Mouse (Mus musculus): ENCODE data around the gene Ctr9. TPM values are rescaled to one million over a fixed set of nuclear protein-coding genes. Genes with fewer than 3 reads are reported as not detected.

Ctr9 gene
- total and polyA plus RNA-seq, 3 experiments: 27.4 to 34.3 (median 31.7) TPM

Other genes with a start within 250 kb of the Ctr9 start
- 17.1 and 18.1 TPM in 2 replicates for gene Rnf141, start 184.5 kb upstream of the Ctr9 start, total RNA-seq (2012; rRNA removed)
- gene Rnf141, start 184.5 kb upstream of the Ctr9 start, total RNA-seq (2014; rRNA removed): 21.5 and 31.5 TPM in 2 replicates
- 16.1 and 18.3 TPM in 2 replicates for gene Rnf141, start 184.5 kb upstream of the Ctr9 start, polyA plus RNA-seq (2012; ENCODE audit: insufficient read length, low read depth)
- gene Lyve1, start 165.7 kb upstream of the Ctr9 start, total RNA-seq (2012; rRNA removed): not detected in 2 replicates
- not detected in 2 replicates for gene Lyve1, start 165.7 kb upstream of the Ctr9 start, total RNA-seq (2014; rRNA removed)
- not detected in 2 replicates for gene Lyve1, start 165.7 kb upstream of the Ctr9 start, polyA plus RNA-seq (2012; ENCODE audit: insufficient read length, low read depth)
- gene Mrvi1, start 46.5 kb upstream of the Ctr9 start, total RNA-seq (2012; rRNA removed): not detected in 2 replicates
- not detected in 2 replicates for gene Mrvi1, start 46.5 kb upstream of the Ctr9 start, total RNA-seq (2014; rRNA removed)
- 0.11 TPM in 1 of 2 replicates, not detected in the other for gene Mrvi1, start 46.5 kb upstream of the Ctr9 start, polyA plus RNA-seq (2012; ENCODE audit: insufficient read length, low read depth)
- gene Eif4g2, start 54.1 kb downstream of the Ctr9 start, total RNA-seq (2012; rRNA removed): 217 and 318 TPM in 2 replicates
- 671 and 744 TPM in 2 replicates for gene Eif4g2, start 54.1 kb downstream of the Ctr9 start, total RNA-seq (2014; rRNA removed)
- 821 and 920 TPM in 2 replicates for gene Eif4g2, start 54.1 kb downstream of the Ctr9 start, polyA plus RNA-seq (2012; ENCODE audit: insufficient read length, low read depth)

Data from CH12.LX (cell line).